Mouse (Mus musculus) layer of hippocampus, adult 11-12 months (tissue): Measurements from ENCODE around the gene Wdr41.

Experiments
- DNase-seq: peaks from one replicate; pipeline ENCODE4 v3.0.0; 2022; ENCODE audit warnings: low spot score

Wdr41 gene

GRCm38 (mm10) chr13:94976219-94977186 is at the start of gene Wdr41:
Gene Wdr41 (plus strand): TSS chr13:94976344.
- DNase-seq = peak; percentile 94

GRCm38 (mm10) chr13:94928086-94928485 is 48.1 kb upstream of the Wdr41 start:
- DNase-seq = no peak

GRCm38 (mm10) chr13:94938418-94938817 is 37.7 kb upstream of the Wdr41 start:
- DNase-seq = no peak

GRCm38 (mm10) chr13:94940104-94940503 is 36.0 kb upstream of the Wdr41 start:
- no peak for DNase-seq

GRCm38 (mm10) chr13:94941230-94941629 is 34.9 kb upstream of the Wdr41 start:
- peak; percentile 80 for DNase-seq

- DNase-seq = no peak
These were observed 20.2 kb upstream of the Wdr41 start for GRCm38 (mm10) chr13:94955941-94956340.

GRCm38 (mm10) chr13:94957965-94958364 is 18.2 kb upstream of the Wdr41 start:
- DNase-seq = no peak

GRCm38 (mm10) chr13:94969992-94970553 is 6.1 kb upstream of the Wdr41 start:
- no peak for DNase-seq

- no peak for DNase-seq
These were observed 321 bp upstream of the Wdr41 start for GRCm38 (mm10) chr13:94975828-94976218.

GRCm38 (mm10) chr13:94979081-94979480 is 2.9 kb downstream of the Wdr41 start:
- DNase-seq = no peak

- DNase-seq = no peak
These were observed 14.4 kb downstream of the Wdr41 start for GRCm38 (mm10) chr13:94990516-94990915.

- no peak for DNase-seq
These were observed 31.1 kb downstream of the Wdr41 start for GRCm38 (mm10) chr13:95007281-95007680.

GRCm38 (mm10) chr13:95009261-95009660 is 33.1 kb downstream of the Wdr41 start:
- DNase-seq = peak; percentile 48

GRCm38 (mm10) chr13:95011546-95012257 is 35.6 kb downstream of the Wdr41 start:
- DNase-seq = no peak

GRCm38 (mm10) chr13:95017278-95017677 is 41.1 kb downstream of the Wdr41 start:
- DNase-seq = no peak

GRCm38 (mm10) chr13:95017916-95018315 is 41.8 kb downstream of the Wdr41 start:
- peak; percentile 76 for DNase-seq

- no peak for DNase-seq
These were observed 43.2 kb downstream of the Wdr41 start for GRCm38 (mm10) chr13:95019345-95019744.

- DNase-seq = no peak
These were observed 44.1 kb downstream of the Wdr41 start for GRCm38 (mm10) chr13:95020216-95020615.

- DNase-seq = no peak
These were observed 54.7 kb downstream of the Wdr41 start for GRCm38 (mm10) chr13:95030828-95031227.

GRCm38 (mm10) chr13:95032127-95032831 is 56.1 kb downstream of the Wdr41 start:
- DNase-seq = no peak

GRCm38 (mm10) chr13:95032973-95033372 is 56.8 kb downstream of the Wdr41 start:
- no peak for DNase-seq

- no peak for DNase-seq
These were observed 58.0 kb downstream of the Wdr41 start for GRCm38 (mm10) chr13:95034094-95034493.
